Mouse (Mus musculus) T-helper 17 cell (primary cell): ENCODE measurements around the gene Atf5.

Experiments used
- in situ Hi-C, 2 experiments: fragments of 300-600 bp; cut with MboI, MseI; formaldehyde crosslinking; loops; 1 replicate in 1 of 2; 2 replicates in 1 of 2; pipeline ENCODE4 v1.15.1; 2025; ENCODE audit warnings: high pct_unique_total_duplicates in 2 of 2

Gene Atf5

DNA sequence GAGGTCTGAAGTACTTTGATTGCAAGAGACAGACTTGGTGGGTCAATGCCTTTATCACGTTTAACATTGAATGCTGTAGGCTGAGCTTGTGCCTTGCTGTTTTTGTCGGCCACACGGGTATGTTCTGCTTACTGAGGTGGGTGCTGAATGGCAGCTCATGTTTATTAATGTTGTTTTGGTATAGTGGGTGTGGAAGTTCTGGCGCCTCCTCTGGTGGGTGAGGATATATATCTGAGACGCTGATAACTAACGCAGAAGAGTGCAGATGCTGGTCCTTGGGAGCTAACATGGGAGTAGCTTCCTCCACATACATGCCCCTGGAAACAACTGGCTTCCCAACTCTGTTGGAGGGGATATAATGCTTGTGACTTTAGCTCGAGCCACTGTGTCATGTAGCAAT lies 7.0 kb upstream of the Atf5 start:
- in situ Hi-C loops, result no loop called here

DNA sequence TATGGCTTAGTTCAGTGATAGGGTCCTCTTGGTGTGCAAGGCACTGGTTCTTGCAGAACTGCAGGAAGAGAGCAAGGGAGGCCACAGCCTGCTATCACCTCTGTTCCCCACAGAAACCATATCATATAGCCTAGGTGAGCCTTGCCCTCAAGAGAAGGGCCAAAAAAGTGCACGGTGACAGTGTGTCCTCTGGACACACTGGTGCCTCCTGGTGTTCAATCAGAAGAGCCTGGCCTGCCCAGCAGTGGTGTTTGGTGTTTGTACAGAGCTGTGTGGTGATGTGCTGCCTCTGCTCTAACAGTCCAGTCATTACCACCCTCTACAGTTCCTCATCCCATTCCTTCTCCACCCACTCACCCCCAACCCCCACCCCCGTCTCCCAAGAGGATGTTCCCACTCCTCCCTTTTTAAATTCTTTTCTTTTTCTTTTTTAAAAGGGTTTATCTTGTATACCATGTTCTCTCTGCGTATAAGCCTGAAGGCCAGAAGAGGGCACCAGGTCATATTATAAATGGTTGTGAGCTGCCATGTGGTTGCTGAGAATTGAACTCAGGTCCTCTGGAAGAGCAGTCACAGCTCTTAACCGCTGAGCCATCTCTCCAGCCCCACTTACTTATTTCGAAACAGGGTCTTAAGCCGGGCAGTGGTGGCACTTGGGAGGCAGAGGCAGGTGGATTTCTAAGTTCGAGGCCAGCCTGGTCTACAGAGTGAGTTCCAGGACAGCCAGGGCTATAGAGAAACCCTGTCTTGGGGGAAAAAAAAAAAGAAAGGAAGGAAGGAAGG lies 5.4 kb upstream of the Atf5 start:
- in situ Hi-C loops, result no loop called here

DNA sequence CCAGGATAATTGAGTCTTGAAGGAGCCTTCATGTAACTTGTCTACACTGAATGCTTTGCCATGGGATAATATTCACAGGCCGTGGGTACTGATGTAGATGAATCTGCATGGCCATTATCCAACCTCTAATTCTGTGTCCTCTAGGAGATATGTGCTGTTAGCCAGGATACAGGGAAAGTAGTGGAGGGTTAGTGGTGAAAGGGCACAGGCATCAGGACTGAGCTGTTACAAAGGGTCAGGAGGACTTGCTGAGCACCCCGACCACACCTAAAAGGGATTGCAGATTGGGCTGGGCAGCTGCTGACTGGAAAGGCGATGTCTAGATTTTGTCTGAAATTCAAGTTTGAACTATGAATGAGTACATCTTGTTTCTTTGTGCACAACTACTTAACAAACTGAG lies 4.1 kb upstream of the Atf5 start:
- in situ Hi-C loops, result no loop called here

DNA sequence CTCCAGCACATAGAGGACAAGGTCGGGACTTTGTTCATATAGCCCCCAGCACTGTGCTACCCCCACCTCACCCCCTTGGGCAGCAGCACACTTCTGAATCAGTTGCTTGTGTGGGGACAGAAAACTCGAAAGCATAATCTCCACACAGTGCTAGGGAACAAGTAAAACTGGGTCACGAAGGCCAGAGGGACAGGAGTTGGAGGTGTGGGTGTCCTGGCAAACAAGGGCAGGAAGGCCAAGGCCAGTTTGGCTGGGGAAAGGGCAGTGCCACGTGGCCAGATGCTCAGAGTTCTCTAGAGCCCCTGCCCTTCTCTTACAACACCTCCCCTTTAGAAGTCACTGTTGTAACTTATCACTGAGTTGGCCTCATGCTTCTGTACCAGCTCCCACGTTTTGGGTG lies 3.4 kb upstream of the Atf5 start:
- in situ Hi-C loops, result loop anchor here in 1 of 2 experiments (5.0 kb wide), 1 partner anchor 73 kb away; the partner anchor contains the start of gene Vrk3

DNA sequence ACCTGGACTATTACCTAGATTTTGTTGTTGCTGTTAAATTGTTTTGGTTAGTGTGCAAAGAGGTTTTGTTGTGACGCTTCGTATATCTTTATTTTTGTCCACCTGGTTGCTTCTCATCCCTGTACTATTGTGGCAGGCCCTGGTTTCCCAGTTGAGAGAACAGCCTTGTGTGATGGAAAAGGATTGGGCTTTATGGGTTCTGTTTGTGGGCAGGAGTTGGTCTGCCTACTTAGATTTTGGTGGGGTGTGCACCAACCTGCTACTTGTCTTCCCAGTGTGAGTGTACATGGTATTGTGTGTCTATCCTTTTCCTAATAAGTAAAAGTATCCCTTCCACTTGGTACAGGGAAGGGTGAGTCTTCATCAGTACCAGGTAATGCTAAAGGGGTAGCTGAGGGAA lies 2.9 kb upstream of the Atf5 start:
- in situ Hi-C loops, result loop anchor here in 1 of 2 experiments (5.0 kb wide), 1 partner anchor 72 kb away; the partner anchor contains the start of gene Vrk3

DNA sequence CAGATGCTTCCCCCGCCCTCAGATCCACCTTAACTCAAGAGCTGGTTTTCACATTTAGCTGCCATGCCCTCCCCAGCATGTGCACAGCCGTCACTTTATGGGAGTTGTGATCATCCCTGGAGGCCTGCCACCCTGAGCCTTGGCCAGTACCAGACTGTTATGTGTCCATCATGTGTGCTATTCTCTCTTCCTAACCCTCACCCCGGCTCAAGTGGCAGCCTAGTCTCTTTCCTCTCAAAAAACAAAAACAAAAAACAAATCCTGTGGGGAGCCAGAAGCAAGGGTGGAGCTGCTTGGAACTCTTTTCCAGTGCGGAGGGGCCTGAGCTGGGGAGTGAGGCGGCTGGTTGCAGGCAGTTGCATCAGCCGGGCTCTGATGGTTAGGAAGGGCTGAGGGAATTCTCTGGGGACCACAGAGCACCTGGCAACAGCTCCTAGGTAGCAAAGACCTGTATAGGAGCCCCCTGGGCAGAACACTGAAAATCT lies 2.3 kb upstream of the Atf5 start:
- in situ Hi-C loops, result loop anchor here in 1 of 2 experiments (5.0 kb wide), 1 partner anchor 71 kb away; the partner anchor contains the start of gene Vrk3

DNA sequence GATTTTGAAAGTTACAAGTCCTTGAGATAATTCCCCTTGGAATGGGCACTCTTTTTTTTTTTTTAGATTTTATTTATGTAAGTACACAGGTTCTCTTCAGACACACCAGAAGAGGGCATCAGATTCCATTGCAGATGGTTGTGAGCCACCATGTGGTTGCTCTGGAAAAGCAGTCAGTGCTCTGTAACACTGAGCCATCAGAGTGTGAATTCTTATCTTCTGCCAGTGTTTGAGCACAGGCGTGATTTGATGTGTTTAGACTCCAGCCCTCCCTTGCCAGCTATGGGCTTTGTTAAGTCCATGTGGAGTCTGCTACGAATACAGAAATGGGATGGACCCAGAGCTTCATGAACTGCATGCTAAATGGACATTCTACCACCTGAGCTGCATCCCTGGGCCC lies 1.7 kb upstream of the Atf5 start:
- in situ Hi-C loops, result loop anchor here in 1 of 2 experiments (5.0 kb wide), 1 partner anchor 71 kb away; the partner anchor contains the start of gene Vrk3

DNA sequence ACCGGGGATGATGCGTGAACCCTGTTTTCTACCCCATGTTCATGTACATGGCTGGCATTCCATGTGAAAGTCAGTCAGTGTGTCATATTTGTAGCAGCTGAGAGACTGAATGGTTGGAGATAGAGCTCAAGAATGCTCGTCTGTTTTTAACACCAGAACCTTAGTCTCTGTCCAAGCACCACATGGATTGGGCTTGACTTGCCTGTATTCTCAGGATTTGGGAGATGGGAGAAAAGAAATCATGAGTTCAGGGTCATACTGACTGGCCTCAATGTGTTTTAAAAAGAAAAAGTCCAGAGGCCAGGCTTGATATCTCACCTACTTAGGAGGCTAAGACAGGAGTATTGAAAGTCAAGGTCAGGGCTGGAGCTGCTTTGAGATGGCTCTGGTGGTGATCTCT lies 983 bp upstream of the Atf5 start:
- in situ Hi-C loops, result loop anchor here in 1 of 2 experiments (5.0 kb wide), 1 partner anchor 70 kb away; the partner anchor contains the start of gene Vrk3

DNA sequence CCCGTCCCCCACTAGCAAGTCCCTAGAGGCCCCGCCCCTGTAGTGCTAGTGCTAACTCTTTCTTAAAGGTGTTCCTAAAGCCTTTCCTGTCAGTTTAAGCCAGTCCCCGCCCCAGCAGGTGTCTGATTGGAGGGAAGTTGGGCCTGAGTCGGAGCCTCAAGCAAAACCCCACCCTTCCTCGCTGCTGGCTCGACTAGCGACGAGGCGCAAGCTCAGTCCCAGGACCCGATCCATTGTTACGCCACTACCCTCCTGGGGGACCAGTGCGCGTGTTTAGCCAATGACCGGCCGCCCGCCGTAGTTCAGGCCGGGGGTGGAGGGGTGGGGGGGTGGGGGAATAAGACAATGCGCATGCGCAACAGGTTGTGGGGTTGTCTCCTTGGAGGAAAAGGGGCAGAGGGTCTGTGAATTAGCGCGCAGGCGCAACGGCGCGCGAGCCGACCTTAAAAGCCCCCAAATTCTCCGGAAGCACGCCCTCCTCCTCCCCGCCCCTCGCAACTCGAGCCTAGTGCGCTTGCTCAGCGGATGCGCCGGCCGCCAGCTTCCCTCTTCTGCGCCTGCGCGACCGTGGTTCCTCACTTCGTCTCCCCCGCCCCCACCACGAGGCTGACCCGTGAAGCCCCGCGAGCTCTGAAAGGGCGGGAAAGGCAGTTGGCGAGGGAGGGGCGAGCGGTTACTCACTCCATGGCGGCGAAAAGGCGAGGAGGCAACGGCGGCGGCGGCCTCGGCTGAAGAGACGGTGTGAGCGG lies 563 bp downstream of the Atf5 start, which contains the start of the genes Nup62 and Il4i1:
TSS of gene Nup62 (plus strand) at position 368 of the 749 bp plus-strand sequence.
TSS of gene Il4i1 (plus strand) at position 667 of the 749 bp plus-strand sequence.
- in situ Hi-C loops, result loop anchor here in 1 of 2 experiments (5.0 kb wide), 1 partner anchor 69 kb away; the partner anchor contains the start of gene Vrk3

DNA sequence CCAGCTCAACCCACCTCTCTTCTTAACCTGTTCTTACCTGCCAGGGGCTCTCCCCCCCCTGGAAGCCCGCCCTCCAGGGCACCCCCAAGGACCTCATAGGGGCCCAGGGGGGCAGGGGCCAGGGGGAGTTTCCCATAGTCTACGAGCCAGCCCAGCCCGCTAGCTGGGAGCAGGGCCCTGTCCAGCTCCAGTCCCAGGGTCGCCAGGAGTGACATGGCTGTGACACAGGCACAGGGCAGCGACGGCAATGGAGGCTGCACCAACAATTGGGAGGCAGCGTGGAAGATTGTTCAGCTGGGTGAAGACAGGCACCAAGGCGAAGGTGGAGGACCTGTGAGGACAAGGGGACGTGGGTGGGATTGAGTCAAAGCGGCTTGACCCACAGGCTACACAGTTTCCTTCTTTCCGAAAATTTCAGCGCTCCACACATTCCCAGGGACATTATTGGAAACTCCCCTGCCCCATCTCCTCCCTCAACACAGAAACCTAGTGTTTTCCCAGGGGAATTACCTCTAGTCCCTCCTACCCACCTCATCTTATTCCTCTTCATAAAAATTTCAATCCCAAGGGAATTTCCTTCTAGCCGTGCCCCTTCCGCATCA lies 1.4 kb downstream of the Atf5 start:
- in situ Hi-C loops, result loop anchor here in 1 of 2 experiments (5.0 kb wide), 1 partner anchor 68 kb away; the partner anchor contains the start of gene Vrk3

DNA sequence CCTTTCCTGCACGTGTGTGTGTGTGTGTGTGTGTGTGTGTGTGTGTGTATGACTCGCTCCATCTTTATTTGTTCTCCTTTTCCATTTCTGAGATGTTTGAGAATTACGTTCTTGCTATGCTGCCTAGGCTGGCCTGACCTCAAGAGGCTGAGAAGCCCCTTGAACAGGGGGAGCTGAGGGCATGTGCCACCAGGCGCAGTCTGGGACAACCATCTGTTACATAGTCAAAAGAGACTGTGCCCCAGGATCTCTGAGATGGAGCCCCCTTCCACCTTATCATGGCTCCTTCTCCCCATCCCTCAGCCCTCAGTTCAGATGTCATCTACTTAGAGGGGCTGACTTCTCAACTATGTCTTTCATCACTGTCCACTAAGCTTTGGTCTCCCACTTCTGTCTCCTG lies 2.0 kb downstream of the Atf5 start:
- in situ Hi-C loops, result no loop called here

DNA sequence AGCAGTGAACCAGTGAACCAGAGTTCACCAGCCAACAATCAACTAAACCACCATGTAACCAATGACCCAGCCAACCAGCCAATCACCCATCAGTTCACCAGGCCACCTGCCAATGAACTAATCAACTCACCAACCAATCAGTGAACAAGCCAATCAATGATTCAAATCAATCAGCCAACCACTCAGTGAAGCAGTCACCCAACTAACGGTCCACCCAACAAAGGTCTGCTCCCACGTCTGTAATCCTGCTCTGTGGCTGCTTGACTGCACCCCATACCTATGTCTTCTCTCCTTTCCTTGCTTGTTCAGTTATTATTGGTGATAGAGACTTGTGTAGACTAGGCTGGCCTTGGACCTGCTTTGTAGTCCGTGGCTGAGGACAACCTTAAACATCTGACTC lies 2.5 kb downstream of the Atf5 start:
- in situ Hi-C loops, result no loop called here

DNA sequence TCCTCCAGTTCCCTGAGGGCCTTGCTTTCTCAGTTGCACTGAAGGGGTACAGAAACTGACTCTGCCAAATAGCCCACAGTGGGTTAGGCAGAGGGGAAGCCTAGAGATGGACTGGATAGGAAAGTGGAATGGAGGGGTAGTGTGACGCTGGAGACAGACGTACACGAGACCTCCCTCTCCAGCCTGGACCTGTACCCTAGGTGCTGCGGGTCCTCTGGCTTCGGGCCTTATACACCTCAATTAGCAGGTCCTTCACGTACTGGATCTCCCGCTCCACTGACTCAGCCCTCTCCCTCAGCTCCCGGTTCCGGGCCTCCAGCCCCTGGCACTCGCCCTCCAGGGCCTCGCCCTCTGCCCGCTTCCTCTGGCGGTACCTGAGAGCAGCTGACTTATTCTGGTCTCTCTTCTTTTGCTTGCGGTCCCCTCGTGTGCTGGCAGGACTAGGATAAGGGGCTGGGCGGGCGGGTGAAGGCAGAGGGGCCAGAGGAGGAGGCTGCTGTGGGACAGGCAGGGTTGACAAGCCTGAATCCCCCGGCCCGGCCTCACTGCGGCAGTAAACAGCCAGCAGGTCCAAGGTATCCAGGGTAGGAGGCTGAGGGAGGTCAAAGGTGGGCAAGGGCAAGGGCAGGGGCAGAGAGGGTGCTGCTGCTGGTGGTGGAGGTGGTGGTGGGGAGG lies 3.7 kb downstream of the Atf5 start:
- in situ Hi-C loops, result no loop called here

DNA sequence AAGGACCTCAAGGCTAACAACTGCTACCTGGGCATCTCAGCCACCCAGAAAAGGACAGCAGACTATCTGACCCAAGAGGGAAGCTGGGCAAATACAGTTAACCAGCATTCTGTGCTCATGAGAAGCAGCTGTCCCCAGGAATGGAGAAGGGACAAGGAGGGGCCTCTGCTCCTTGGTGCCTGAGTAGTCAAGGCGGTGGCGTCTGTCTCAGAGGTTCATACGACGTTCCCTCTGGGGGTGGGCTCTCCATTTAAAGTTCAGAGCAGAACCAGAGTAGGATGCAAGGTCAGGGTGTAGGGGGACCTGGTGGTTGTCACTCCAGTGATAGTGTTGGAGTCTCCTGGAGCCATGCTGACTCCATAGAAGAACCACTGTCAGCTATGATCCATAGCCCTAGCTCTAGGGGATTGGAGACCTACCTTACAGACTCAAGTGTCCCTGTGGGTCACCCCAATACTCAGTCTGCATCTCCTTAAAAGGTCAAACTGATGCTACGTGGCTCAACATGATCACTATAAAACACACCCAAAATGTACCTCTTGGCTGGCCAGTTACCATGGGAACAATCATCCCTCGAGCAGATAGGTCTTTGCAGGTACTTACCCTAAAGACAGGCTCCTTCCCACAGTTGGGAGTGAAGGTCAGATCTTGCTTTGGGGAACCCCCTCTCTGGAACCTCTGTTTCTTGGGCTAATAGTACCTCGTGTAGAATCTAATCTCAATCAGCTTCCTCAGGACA lies 5.5 kb downstream of the Atf5 start:
- in situ Hi-C loops, result no loop called here

DNA sequence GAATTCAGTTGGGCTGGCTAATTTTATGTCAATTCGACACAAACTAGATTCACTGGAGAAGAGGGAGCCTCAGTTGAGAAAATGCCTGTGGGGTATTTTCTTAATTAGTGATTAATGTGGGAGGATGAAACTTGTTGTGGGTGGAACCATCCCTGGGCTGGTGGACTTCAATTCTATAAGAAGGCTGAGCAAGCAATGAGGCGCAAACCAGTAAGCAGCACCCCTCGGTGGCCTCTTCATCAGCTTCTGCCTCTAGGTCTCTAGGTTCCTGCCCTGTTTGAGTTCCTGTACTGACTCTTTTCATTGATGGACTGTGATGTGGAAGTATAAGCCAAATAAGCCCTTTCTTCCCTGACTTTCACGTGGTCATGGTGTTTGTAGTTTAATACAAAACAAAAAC lies 6.1 kb downstream of the Atf5 start:
- in situ Hi-C loops, result no loop called here

DNA sequence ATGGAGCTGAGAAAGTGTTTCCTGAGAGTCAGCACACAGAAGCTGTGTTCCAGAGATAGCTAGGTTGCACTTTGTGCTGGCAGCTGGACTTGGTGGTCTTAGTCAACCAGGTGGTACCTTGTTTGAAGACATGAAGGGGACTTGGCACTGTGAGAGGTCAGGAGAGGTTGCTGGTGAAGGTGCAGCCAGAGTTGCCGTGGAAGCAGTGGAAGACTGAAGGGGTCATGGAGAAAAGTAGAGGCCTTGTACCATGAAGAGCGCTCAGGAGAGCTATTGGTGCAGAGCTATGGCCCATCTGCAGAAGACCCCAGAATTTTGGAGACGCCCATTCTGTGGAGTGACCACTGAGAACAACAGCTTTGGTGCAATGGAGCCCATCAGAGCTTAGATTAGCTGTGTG lies 7.0 kb downstream of the Atf5 start:
- in situ Hi-C loops, result no loop called here

DNA sequence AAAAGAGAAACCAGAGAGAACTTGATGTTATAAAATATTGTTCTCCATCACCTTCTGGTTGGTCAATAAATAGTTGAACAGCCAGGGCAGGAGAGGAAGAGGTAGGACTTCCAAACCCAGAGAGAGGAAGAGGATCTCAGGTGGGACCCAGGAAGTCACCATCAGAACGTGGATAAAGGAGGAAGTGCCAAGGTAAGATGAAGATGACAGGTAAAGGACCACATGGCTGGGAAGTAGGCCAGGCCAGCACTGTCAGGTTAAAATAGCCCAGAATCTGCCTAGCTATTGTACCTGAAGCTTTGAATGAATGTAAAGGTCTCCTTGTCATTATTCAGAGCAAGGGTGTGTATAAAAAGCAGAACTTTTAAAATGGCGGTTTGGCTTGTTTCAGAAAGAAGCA lies 7.5 kb downstream of the Atf5 start:
- in situ Hi-C loops, result no loop called here

DNA sequence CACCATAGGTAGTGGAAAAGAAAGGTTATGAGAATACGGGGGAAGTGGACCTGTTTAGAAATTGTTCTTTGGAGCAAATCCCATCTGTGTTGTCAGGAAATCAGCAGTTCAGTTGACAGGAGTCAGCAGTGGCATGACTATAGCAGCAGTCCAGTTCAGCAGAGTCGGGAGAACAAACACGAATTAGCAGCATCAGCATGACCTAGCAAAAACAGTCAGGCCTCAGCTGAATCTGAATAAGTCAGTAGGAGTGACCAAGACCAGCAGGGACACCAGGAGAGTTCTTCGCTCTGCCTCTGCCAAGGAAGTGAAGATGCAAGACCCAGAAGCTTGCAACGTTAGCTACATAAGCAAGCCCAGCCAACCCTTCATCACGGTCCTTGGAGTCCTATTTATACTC lies 23.7 kb downstream of the Atf5 start:
- in situ Hi-C loops, result loop anchor here (5.0 kb wide), 1 partner anchor 1380 kb away; no protein-coding TSS in a partner anchor

DNA sequence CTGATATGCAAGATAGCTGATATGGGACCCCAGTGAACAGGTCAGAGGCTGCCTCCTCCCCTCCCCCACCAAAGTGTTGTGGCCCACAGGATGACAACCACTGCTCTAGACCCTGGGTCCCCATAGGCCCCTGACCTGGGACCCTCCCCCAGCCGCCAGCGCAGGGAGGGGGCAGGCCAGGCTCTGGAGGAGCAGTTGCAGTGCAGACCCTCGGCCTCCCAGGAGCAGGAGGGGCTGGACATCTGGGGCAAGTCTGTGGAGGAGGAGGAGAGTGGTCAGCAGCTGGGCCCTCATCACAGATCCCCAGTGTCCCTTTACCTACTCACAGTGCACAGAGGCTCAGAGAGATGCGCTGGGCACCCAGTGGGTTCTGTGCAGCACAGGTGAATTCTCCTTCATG lies 26.4 kb downstream of the Atf5 start:
- in situ Hi-C loops, result loop anchor here (5.0 kb wide), 1 partner anchor 1378 kb away; no protein-coding TSS in a partner anchor

DNA sequence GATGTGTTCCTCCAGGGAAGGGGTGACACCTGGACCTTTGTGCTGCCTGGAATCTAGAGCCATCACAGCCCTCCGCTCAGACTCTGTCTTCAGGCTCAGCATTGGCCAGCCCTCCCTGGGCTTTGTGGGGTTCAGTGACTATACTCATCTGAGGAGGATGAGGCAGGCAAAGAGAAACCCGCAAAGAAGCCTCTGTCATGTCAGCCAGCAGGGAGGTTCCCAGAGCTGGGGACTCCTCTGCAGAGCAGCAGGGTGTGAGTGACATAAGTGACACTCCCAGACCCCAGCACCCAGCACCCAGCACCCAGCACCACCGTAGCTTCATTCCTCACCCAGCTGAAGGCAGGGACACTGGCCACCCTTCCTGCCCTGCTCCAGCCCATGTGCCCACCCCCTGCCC lies 26.9 kb downstream of the Atf5 start:
- in situ Hi-C loops, result no loop called here
